Mouse (Mus musculus) heart, embryonic 16.5 days (tissue): ENCODE measurements around the gene Ccdc54. TPM values are rescaled to one million over a fixed set of nuclear protein-coding genes. Genes with fewer than 3 reads are reported as not detected.

Source experiments
- ATAC-seq: fragments of 200-750 bp; cut with Nextera tagmentation; replicated peaks from 2 replicates; pipeline ENCODE4 v1.8.0; 2017; ENCODE audit warnings: moderate number of reproducible peaks; ENCODE audit not compliant: insufficient read depth, low FRiP score; ENCODE audit errors: extremely low read depth
- H3K27ac ChIP-seq: fragments of 300-500 bp; sonication (generic); 2 replicates; pipeline ENCODE4 v1.5.1; 2014; ENCODE audit warnings: mild to moderate bottlenecking, low read length, control low read depth, moderate library complexity
- H3K27me3 ChIP-seq: fragments of 300-500 bp; sonication (generic); 2 replicates; pipeline ENCODE4 v1.6.1; 2014; ENCODE audit warnings: low read length, mixed read lengths; ENCODE audit not compliant: control insufficient read depth, insufficient read depth
- H3K36me3 ChIP-seq: fragments of 300-500 bp; sonication (generic); 2 replicates; pipeline ENCODE4 v1.6.1; 2014; ENCODE audit not compliant: control insufficient read depth, insufficient read depth
- H3K4me1 ChIP-seq: fragments of 300-500 bp; sonication (generic); 2 replicates; pipeline ENCODE4 v1.6.1; 2014; ENCODE audit warnings: low read length, mixed read lengths; ENCODE audit not compliant: control insufficient read depth, insufficient read depth
- H3K4me2 ChIP-seq: fragments of 300-500 bp; sonication (generic); 2 replicates; pipeline ENCODE4 v1.6.1; 2014; ENCODE audit warnings: low read depth, mild to moderate bottlenecking, control low read depth, low read length
- H3K4me3 ChIP-seq: fragments of 300-500 bp; sonication (generic); 2 replicates; pipeline ENCODE4 v1.5.1; 2014; ENCODE audit warnings: mild to moderate bottlenecking, control low read depth, low read length
- H3K9ac ChIP-seq: fragments of 300-500 bp; sonication (generic); 2 replicates; pipeline ENCODE4 v1.6.1; 2014; ENCODE audit warnings: low read length, control low read depth
- H3K9me3 ChIP-seq: fragments of 300-500 bp; sonication (generic); replicated peaks from 2 replicates; pipeline ENCODE4 v1.6.1; 2016; ENCODE audit warnings: low read length; ENCODE audit not compliant: control insufficient read depth
- WGBS: fragments of 180-500 bp; shearing (Covaris S2); extraction: QIAGEN DNeasy Blood & Tissue Kit; methylation state at CpG from one replicate; pipeline ENCODE4 v1.1.7; 2014; 5-methylcytosine and 5-hydroxymethylcytosine counted together
- polyA plus RNA-seq: library from polyadenylated mRNA; unstranded; fragments of >200 nt; fragmentation: Nextera tagmentation; extraction: Ambion mirVana; gene quantifications from 2 replicates; pipeline ENCODE4 v1.2.1, GENCODE M21; 2015

Ccdc54 gene
- polyA plus RNA-seq, 1 experiment from 2014 or later = not detected

DNA sequence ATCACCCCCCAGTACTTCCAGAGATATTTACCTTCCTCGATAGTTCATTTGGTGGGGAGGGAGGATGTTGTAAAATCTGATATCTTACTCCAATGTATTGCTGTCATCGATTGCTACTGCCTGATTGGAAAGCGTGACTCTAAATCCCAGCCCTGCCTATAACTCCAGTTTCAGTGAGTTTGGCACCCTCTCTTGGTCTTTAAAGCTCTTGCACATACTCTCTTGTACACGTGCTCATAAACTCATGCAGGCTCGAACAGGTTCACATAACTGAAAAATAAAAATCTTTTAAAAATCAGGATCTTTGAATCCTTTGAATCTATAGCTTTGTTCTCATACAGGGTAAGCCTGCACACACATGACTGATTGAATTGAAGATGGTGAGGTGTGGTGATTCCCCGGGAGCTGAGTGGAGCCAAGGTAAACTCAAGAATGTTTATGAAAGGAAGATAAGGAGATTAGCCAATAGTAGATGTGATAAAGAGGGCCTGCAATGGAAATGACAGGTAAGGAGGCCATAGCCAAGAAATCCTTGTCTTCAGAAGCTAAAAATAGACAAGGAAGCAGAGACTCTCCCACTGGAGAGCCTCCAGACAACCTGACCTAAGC, 31.7 kb downstream of the Ccdc54 start:
- Histone ChIP-seq H3K9me3 (no peaks in the 10 kb centered on the region), H3K36me3 (no peaks in the 10 kb centered on the region), H3K4me1 (no peaks in the 10 kb centered on the region), H3K27ac (no peak overlapping the region), H3K9ac (no peak overlapping the region), H3K4me3 (no peak overlapping the region), H3K4me2 (no peak overlapping the region), H3K27me3 (no peaks in the 10 kb centered on the region)
- ATAC-seq = no peak
- 71% methylated on average over 6 of the region's 6 CpGs for WGBS

DNA sequence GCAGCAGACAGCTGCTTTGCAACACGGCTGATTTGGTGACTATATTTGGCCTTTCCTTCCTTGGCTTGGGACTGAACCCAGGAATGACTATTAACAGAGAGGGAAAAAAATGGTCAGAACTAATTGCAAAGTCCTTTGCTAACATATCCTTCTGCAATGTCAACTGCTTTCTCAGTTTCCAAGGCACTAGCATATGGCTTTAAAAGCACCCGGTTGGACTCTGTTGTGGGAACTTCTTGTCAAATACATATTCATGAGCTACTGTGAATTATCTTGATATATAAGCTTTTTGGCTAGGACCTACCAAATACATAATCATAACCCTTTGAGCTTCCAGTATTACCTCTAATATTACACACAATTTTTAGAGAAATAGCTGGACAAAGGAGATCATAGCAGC, 37.1 kb downstream of the Ccdc54 start:
- ATAC-seq = no peak
- no peak overlapping the region for H3K9ac ChIP-seq
- H3K27ac ChIP-seq = no peak overlapping the region
- H3K4me2 ChIP-seq = no peak overlapping the region
- no peak overlapping the region for H3K4me3 ChIP-seq
- WGBS = 46% methylated on average over 2 of the region's 2 CpGs
- H3K9me3 ChIP-seq = no peaks in the 10 kb centered on the region
- no peaks in the 10 kb centered on the region for H3K36me3 ChIP-seq
- H3K27me3 ChIP-seq = no peaks in the 10 kb centered on the region
- H3K4me1 ChIP-seq = no peaks in the 10 kb centered on the region

DNA sequence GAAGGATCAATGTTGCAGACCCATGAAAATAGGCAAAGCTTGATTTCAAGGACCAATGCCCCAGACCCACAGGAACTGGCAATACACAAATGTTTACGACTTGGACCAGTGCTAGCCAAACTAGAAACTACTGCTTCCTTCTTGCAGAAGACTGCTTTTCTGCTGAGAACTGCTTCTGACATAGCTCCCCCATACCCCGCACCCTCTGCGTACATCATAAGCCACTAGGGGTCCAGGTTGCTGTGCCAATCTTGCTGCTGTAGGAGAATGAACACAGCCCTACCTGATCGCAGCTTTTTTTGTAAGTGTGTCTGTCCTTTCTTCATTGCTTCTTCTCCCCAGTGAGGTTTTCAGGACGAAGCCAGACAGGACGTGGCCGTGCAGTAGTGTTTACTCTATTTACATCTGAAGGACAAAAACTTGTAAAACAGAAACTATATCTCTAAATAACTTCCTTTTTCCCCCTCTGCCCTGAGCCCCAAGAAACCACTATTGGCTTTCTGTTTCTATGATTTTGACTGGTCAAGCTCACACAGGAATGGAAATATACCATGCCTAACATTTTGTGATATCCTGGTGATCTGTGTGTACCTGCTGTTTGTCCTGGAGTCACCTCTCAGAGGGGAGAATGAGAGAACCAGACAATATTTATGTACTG, 39.0 kb downstream of the Ccdc54 start:
- H3K27me3 ChIP-seq = no peaks in the 10 kb centered on the region
- no peak overlapping the region for H3K4me3 ChIP-seq
- H3K9me3 ChIP-seq = no peaks in the 10 kb centered on the region
- no peak overlapping the region for H3K27ac ChIP-seq
- H3K4me1 ChIP-seq = no peaks in the 10 kb centered on the region
- H3K9ac ChIP-seq = no peak overlapping the region
- H3K4me2 ChIP-seq = no peak overlapping the region
- H3K36me3 ChIP-seq = no peaks in the 10 kb centered on the region
- ATAC-seq = no peak
- 66% methylated on average over 7 of the region's 7 CpGs for WGBS

DNA sequence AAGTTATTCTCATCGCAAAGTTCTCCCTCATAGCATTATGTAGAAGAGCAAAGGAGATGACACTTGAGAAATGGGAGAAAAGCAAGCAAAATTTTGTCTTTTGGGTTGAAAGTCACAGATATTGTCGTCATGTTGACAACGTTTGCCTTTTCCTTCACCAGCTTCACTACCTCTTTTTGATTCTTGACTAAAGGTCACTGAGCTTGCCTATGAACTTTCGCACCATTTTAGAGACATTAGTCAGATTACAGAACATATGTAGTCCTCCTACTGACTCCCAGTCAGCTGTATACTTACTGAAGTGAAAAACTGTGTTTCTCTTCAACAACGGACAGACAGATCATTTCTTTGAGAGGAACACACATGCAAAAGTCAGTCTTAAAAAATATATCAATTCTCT, 40.0 kb downstream of the Ccdc54 start:
- 78% methylated on average over 5 of the region's 5 CpGs for WGBS

DNA sequence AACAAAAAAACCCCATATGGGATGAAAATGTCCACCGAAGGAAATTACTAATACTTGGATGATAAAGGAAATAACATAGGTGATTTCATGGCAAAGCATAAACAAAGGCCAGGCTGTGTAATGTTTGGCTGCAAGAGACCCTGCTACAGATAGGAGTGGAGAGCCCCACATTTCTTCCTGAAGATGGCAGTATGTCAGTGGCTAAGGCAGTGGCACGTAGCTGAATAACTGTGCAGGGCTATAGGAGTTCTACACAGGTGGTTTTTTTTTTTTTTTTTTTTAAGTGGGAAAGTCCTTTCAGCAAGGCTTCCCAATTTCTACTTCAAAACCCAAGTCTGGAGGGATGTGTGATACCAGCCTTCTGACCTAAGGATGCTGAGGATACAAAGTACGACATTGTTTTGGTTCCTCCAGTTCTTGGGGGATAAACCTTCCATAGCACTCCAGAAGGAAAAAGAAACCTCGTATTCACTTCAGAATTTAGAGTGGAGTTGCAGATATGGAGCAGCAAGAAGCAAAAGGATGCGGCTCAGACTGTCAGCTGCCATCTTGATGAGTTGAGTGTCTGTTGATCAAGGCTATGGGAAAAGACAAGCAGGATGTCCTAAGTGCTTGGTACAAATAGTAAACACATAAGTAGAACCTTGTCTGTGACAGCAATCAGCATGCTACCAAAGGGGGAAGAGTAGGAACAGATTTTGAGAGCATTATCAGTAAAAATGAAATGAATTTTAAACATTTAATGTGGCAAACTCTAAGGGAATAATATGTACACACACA, 48.2 kb downstream of the Ccdc54 start:
- WGBS = 42% methylated on average over 5 of the region's 5 CpGs
- H3K4me1 ChIP-seq = no peaks in the 10 kb centered on the region
- ATAC-seq = no peak
- no peaks in the 10 kb centered on the region for H3K36me3 ChIP-seq
- no peak overlapping the region for H3K9ac ChIP-seq
- H3K4me2 ChIP-seq = no peak overlapping the region
- no peak overlapping the region for H3K27ac ChIP-seq
- H3K4me3 ChIP-seq = no peak overlapping the region
- no peaks in the 10 kb centered on the region for H3K9me3 ChIP-seq
- H3K27me3 ChIP-seq = no peaks in the 10 kb centered on the region

More for the DNA sequence above, 40.0 kb downstream of the Ccdc54 start:
- no peak overlapping the region for H3K27ac ChIP-seq
- no peak overlapping the region for H3K4me2 ChIP-seq
- no peaks in the 10 kb centered on the region for H3K4me1 ChIP-seq
- no peak overlapping the region for H3K9ac ChIP-seq
- no peaks in the 10 kb centered on the region for H3K9me3 ChIP-seq
- H3K4me3 ChIP-seq = no peak overlapping the region
- no peaks in the 10 kb centered on the region for H3K27me3 ChIP-seq
- ATAC-seq = no peak
- no peaks in the 10 kb centered on the region for H3K36me3 ChIP-seq

Other genes starting within 250 kb of the Ccdc54 start
- 27.9 and 30.0 TPM in 2 replicates for gene Bbx, start 158.8 kb downstream of the Ccdc54 start, polyA plus RNA-seq